Mouse (Mus musculus) liver, adult 10 weeks (tissue): ENCODE data around the gene Tcp11x2. TPM values are rescaled to one million over a fixed set of nuclear protein-coding genes. Genes with fewer than 3 reads are reported as not detected.

ENCODE experiments used
- polyA plus RNA-seq: library from polyadenylated mRNA; stranded (reverse); fragments of 350-450 nt; fragmentation: Illumina TruSeq; extraction: RNeasy Lipid Tissue Mini Kit (QIAGEN cat#74804); gene quantifications from one replicate; pipeline ENCODE4 v1.2.3, GENCODE M21; 2014; ENCODE audit warnings: low read depth, low replicate concordance

Gene Tcp11x2
- polyA plus RNA-seq, result not detected

DNA sequence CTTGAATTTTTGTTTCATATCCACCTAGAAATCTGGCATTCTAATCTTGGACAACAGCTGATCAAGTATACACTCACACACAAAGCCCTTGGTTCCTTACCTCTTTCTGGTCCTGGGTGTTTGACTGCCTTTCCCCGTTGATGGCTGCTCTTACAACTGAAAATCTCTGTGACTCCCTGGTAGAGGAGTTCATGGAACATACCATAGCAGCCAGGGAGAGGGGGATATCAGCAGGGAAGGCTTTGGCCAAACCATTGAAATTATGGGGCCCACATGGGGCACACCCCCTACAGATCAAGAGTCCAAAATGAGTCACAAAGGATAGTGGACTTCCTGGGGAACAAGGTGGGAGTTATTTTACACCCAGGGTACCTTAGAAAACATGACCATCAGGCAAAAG is at the start of gene Tcp11x2:
Gene Tcp11x2, minus strand, starts transcription at position 158 of the 400 bp plus-strand sequence.

GRCm38 (mm10) chrX:135742304-135743055 is 48.9 kb upstream of the Tcp11x2 start, which contains the start of the genes Armcx5 and Gprasp1:
TSS of gene Armcx5 (plus strand) at chrX:135742733.
TSS of gene Gprasp1 (plus strand) at chrX:135742733.

GRCm38 (mm10) chrX:135725161-135725560 is 31.6 kb upstream of the Tcp11x2 start, which contains the start of gene Tmsb15a:
TSS of gene Tmsb15a (minus strand) at chrX:135725261.

DNA sequence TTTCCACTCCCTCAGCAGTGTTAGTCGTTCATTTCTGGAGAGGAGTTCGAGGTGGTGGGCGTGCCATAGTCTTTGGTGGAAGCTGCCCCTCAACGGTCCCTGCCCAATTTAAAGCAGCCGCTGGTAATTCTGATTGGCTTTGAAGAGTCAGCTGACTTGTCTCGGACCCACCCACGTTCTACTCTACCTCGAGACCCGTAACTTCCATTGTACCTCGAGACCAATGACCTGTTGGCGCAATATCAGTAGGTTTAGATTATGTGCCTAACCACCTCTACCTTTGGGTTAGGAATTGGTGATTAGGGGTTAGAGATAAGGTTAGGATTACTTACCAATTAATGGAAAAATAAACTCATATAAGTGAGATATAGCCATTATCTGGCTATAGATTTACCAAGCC is 66.0 kb downstream of the Tcp11x2 start, which contains the start of gene Prame:
Gene Prame, minus strand, starts transcription at position 101 of the 400 bp plus-strand sequence.

Other genes with a start within 250 kb of the Tcp11x2 start
- gene AV320801, start 199.2 kb downstream of the Tcp11x2 start, polyA plus RNA-seq, result not detected
- gene Nxf7, start 95.0 kb downstream of the Tcp11x2 start, polyA plus RNA-seq, result not detected
- gene Prame, start 66.1 kb downstream of the Tcp11x2 start, polyA plus RNA-seq, result not detected
- not detected for gene Tmsb15a, start 31.5 kb upstream of the Tcp11x2 start, polyA plus RNA-seq
- 5.6 TPM for gene Armcx5, start 48.9 kb upstream of the Tcp11x2 start, polyA plus RNA-seq
- gene Gprasp1, start 48.9 kb upstream of the Tcp11x2 start, polyA plus RNA-seq, result 10.7 TPM
- gene Bhlhb9, start 103.8 kb upstream of the Tcp11x2 start, polyA plus RNA-seq, result 9.0 TPM
- 0.21 TPM for gene Gprasp2, start 145.2 kb upstream of the Tcp11x2 start, polyA plus RNA-seq